Mouse (Mus musculus) heart, adult 9 months (tissue): ENCODE results near the gene Lrrc8c.

Experiments used
- DNase-seq, 2 experiments: peaks; one replicate each; pipeline ENCODE4 v3.0.0; 2022; ENCODE audit warnings: low spot score in 2 of 2

Gene Lrrc8c

GRCm38 (mm10) chr5:105598866-105599265, 79.7 kb downstream of the Lrrc8c start:
- peak; percentile 61 to 66 for DNase-seq

- DNase-seq: no peak
These were observed 80.1 kb downstream of the Lrrc8c start for GRCm38 (mm10) chr5:105599315-105599714.

GRCm38 (mm10) chr5:105600998-105601397, 81.8 kb downstream of the Lrrc8c start:
- no peak for DNase-seq

GRCm38 (mm10) chr5:105602585-105602984, 83.4 kb downstream of the Lrrc8c start:
- peak; percentile 63 to 74 for DNase-seq

- DNase-seq: no peak
These were observed 86.5 kb downstream of the Lrrc8c start for GRCm38 (mm10) chr5:105605736-105606135.

GRCm38 (mm10) chr5:105609683-105610082, 90.5 kb downstream of the Lrrc8c start:
- no peak for DNase-seq

- no peak for DNase-seq
These were observed 93.8 kb downstream of the Lrrc8c start for GRCm38 (mm10) chr5:105613002-105613401.

- no peak for DNase-seq
These were observed 94.8 kb downstream of the Lrrc8c start for GRCm38 (mm10) chr5:105614000-105614399.

- DNase-seq: peak in 1 of 2 experiments; percentile 38
These were observed 95.7 kb downstream of the Lrrc8c start for GRCm38 (mm10) chr5:105614682-105615434.

- DNase-seq: no peak
These were observed 96.8 kb downstream of the Lrrc8c start for GRCm38 (mm10) chr5:105615871-105616454.

GRCm38 (mm10) chr5:105616538-105616937, 97.3 kb downstream of the Lrrc8c start:
- no peak for DNase-seq

GRCm38 (mm10) chr5:105618510-105618909, 99.3 kb downstream of the Lrrc8c start:
- no peak for DNase-seq

GRCm38 (mm10) chr5:105619666-105620065, 100.5 kb downstream of the Lrrc8c start:
- DNase-seq: no peak

- DNase-seq: peak; percentile 83 to 85
These were observed 101.4 kb downstream of the Lrrc8c start for GRCm38 (mm10) chr5:105620505-105621116.

- peak in 1 of 2 experiments; percentile 39 for DNase-seq
These were observed 104.0 kb downstream of the Lrrc8c start for GRCm38 (mm10) chr5:105623074-105623713.

- no peak for DNase-seq
These were observed 105.1 kb downstream of the Lrrc8c start for GRCm38 (mm10) chr5:105624257-105624656.

- peak; percentile 35 to 70 for DNase-seq
These were observed 106.4 kb downstream of the Lrrc8c start for GRCm38 (mm10) chr5:105625504-105626150.

- DNase-seq: no peak
These were observed 107.2 kb downstream of the Lrrc8c start for GRCm38 (mm10) chr5:105626355-105626754.

GRCm38 (mm10) chr5:105627093-105627492, 107.9 kb downstream of the Lrrc8c start:
- DNase-seq: no peak

GRCm38 (mm10) chr5:105629955-105630354, 110.8 kb downstream of the Lrrc8c start:
- DNase-seq: no peak

GRCm38 (mm10) chr5:105632066-105632465, 112.9 kb downstream of the Lrrc8c start:
- no peak for DNase-seq

- DNase-seq: no peak
These were observed 116.4 kb downstream of the Lrrc8c start for GRCm38 (mm10) chr5:105635576-105635975.
